Mouse (Mus musculus) liver, embryonic 14.5 days (tissue): Measurements from ENCODE around the gene Phka1. TPM values are rescaled to one million over a fixed set of nuclear protein-coding genes. Genes with fewer than 3 reads are reported as not detected.

Source experiments
- ATAC-seq: fragments of 200-750 bp; cut with Nextera tagmentation; 2 replicates; pipeline ENCODE4 v1.8.0; 2017; ENCODE audit warnings: moderate number of reproducible peaks, mild to moderate bottlenecking, moderate library complexity; ENCODE audit not compliant: insufficient read depth
- DNase-seq, 3 experiments: peaks; one replicate each; pipeline ENCODE4 v3.0.0-alpha.2; 2012 to 2013; ENCODE audit warnings: low read depth in 3 of 3, low spot score in 3 of 3
- H3K27ac ChIP-seq: fragments of 300-500 bp; sonication (generic); 2 replicates; pipeline ENCODE4 v1.5.1; 2014; ENCODE audit warnings: moderate library complexity, mild to moderate bottlenecking, control low read depth, inconsistent platforms
- H3K27me3 ChIP-seq: fragments of 300-500 bp; sonication (generic); 2 replicates; pipeline ENCODE4 v1.6.1; 2014; ENCODE audit warnings: mild to moderate bottlenecking, low read length, moderate library complexity; ENCODE audit not compliant: control insufficient read depth, insufficient read depth
- H3K36me3 ChIP-seq: fragments of 300-500 bp; sonication (generic); replicated peaks from 2 replicates; pipeline ENCODE4 v1.6.1; 2014; ENCODE audit warnings: low read depth; ENCODE audit not compliant: control insufficient read depth, insufficient read depth
- H3K4me1 ChIP-seq, 2 experiments: fragments of 200-500 bp in 1 of 2; fragments of 300-500 bp in 1 of 2; sonication (generic) in 1 of 2; replicated peaks; 2 replicates each; pipeline ENCODE4 v1.6.1; 2012 to 2014; ENCODE audit warnings: antibody characterized with exemption in 1 of 2, inconsistent platforms in 1 of 2, low read length in 1 of 2; ENCODE audit not compliant: control insufficient read depth in 2 of 2, insufficient read depth in 2 of 2
- H3K4me2 ChIP-seq: fragments of 300-500 bp; sonication (generic); 2 replicates; pipeline ENCODE4 v1.6.1; 2014; ENCODE audit warnings: low read depth, mild to moderate bottlenecking, control low read depth, moderate library complexity
- H3K4me3 ChIP-seq, 2 experiments: fragments of 200-500 bp in 1 of 2; fragments of 300-500 bp in 1 of 2; sonication (generic) in 1 of 2; 2 replicates each; pipeline ENCODE4 v1.5.1; 2012 to 2014; ENCODE audit warnings: low read depth in 2 of 2, low read length in 2 of 2, mild to moderate bottlenecking in 2 of 2, control low read depth in 1 of 2, inconsistent platforms in 1 of 2, moderate library complexity in 1 of 2; ENCODE audit not compliant: insufficient read depth in 1 of 2
- H3K9ac ChIP-seq: fragments of 300-500 bp; sonication (generic); replicated peaks from 2 replicates; pipeline ENCODE4 v1.6.1; 2014; ENCODE audit warnings: mild to moderate bottlenecking, control low read depth, moderate library complexity
- H3K9me3 ChIP-seq: fragments of 300-500 bp; sonication (generic); 2 replicates; pipeline ENCODE4 v1.6.1; 2016; ENCODE audit warnings: low read length, mixed read lengths; ENCODE audit not compliant: control insufficient read depth
- CTCF ChIP-seq: IDR thresholded peaks from 2 replicates; pipeline ENCODE4 v1.5.1; 2016; ENCODE audit warnings: antibody characterized with exemption, low read depth, control low read depth
- EP300 ChIP-seq: IDR thresholded peaks from 2 replicates; pipeline ENCODE4 v1.6.1; 2016; ENCODE audit warnings: antibody characterized with exemption, low read depth
- WGBS: fragments of 180-500 bp; shearing (Covaris S2); extraction: QIAGEN DNeasy Blood & Tissue Kit; methylation state at CpG from one replicate; pipeline ENCODE4 v1.1.7; 2014; ENCODE audit not compliant: insufficient replicate concordance; 5-methylcytosine and 5-hydroxymethylcytosine counted together
- polyA plus RNA-seq, 2 experiments: library from polyadenylated mRNA; depleted of rRNA in 1 of 2; stranded (reverse) in 1 of 2; unstranded in 1 of 2; fragments of >200 nt; fragmentation: Nextera tagmentation in 1 of 2; extraction: Ambion mirVana in 1 of 2; gene quantifications; 2 replicates each; pipeline versions ENCODE4 v1.2.1 to v1.2.3; 2012 to 2014

Phka1 gene
- polyA plus RNA-seq, 2 experiments, result 0.57 to 0.84 TPM

DNA sequence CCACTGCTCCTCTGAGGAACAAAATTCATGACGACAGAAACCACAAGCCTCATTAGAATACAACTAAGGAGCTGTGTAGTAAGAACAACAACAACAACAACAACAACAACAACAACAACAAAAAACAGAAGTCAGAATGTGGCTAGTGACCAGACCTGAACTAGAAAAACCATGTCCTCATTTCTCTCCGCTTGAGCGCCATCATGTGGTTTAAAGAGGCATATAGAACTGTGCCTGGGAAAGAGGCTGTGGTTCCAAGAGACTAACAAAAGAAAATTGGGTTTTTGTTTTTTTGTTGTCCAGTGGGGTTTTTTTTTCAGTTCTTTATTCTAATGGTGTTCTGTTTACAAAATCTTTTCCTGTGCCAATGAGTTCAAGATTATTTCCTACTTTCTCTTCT, 16.7 kb upstream of the Phka1 start:
- Histone ChIP-seq H3K9me3 (no peaks in the 10 kb centered on the region), H3K36me3 (no peaks in the 10 kb centered on the region), H3K4me3 (no peak overlapping the region), H3K4me2 (no peak overlapping the region), H3K9ac (no peak overlapping the region), H3K27me3 (no peaks in the 10 kb centered on the region), H3K4me1 (no peaks in the 10 kb centered on the region), H3K27ac (no peak overlapping the region)
- ATAC-seq (no peak), DNase-seq (no peak)
- WGBS, result 10% methylated on average over 3 of the region's 3 CpGs
- no peak for TF ChIP-seq EP300
- TF ChIP-seq CTCF, result peak; percentile 21; the same call in 1 of the 2 replicates

DNA sequence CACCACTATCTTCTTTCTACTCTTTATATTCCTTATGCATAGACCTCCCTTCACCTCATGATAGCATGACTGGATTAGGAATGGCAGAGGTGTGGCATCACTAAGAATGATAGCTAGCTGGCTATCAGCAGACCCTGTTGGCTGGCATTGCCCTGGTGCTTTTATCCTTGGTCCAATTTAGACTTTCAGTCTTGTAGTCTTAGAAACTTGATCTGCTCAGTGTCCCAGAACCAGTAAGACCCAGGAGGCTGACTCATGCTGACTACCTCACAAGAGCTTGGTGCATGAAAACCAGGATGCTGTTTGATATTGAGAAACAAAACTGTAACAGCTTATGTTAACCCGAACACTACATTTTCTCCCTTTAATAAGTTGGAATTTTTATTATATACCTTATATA, 1.6 kb upstream of the Phka1 start:
- H3K9me3 ChIP-seq, result no peaks in the 10 kb centered on the region
- H3K27ac ChIP-seq, result no peak overlapping the region
- DNase-seq, result no peak
- H3K4me1 ChIP-seq, result no peaks in the 10 kb centered on the region
- H3K9ac ChIP-seq, result no peak overlapping the region
- H3K4me2 ChIP-seq, result no peak overlapping the region
- ATAC-seq, result no peak
- 64% methylated on average over 1 of the region's 1 CpGs for WGBS
- peaks cover 7% of the 10 kb centered on the region for H3K27me3 ChIP-seq
- no peaks in the 10 kb centered on the region for H3K36me3 ChIP-seq
- no peak overlapping the region for H3K4me3 ChIP-seq
- TF ChIP-seq EP300 (no peak), CTCF (no peak)

DNA sequence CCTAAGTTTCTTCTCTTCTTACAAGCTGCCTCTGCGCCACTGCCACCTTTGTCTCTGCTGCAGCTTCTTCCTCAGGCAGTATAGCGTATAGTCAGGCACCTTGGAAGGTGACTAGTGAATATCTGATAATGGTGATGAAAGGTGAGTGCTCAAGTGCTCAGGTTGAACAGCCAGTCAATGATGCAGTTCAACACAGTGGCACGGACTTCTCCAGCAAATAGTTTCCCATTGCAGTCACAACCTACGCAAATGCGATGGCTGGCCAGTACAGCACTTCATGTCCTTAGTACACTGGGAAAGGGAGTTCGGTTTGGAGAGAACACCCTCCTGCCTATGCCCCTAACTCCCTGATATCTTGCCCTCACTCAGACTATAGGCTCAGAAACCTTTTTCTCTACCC, 1.1 kb upstream of the Phka1 start:
- DNase-seq (no peak), ATAC-seq (no peak)
- no peaks in the 10 kb centered on the region for H3K36me3 ChIP-seq
- H3K4me2 ChIP-seq, result peak overlapping the region; percentile 64; the same call in 1 of the 2 replicates
- H3K9ac ChIP-seq, result no peak overlapping the region
- H3K27me3 ChIP-seq, result peaks cover 7% of the 10 kb centered on the region
- H3K9me3 ChIP-seq, result no peaks in the 10 kb centered on the region
- no peak for TF ChIP-seq CTCF
- no peak for TF ChIP-seq EP300
- no peak overlapping the region for H3K27ac ChIP-seq
- H3K4me3 ChIP-seq, result no peak overlapping the region
- no peaks in the 10 kb centered on the region for H3K4me1 ChIP-seq
- 42% methylated on average over 6 of the region's 6 CpGs for WGBS

DNA sequence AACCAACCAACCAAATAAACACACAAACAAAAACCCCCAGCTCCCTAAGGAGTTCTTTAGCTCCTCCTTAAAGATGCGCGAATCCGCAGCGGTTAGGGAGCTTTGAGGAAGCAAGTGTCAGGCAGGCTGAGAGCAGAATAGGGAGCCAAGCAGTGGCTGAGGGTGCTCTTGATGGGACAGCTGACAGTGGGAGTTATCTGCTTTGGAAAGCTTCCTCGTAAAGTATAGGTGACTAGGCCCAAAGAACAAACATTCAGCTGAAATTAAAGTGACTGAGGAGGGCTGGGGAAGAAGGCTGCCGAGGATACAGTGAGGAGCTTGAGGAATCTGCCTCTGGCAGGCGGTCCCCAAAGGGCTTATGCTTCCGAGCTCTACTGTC, 516 bp upstream of the Phka1 start:
- no peak for DNase-seq
- H3K9ac ChIP-seq, result no peak overlapping the region

DNA sequence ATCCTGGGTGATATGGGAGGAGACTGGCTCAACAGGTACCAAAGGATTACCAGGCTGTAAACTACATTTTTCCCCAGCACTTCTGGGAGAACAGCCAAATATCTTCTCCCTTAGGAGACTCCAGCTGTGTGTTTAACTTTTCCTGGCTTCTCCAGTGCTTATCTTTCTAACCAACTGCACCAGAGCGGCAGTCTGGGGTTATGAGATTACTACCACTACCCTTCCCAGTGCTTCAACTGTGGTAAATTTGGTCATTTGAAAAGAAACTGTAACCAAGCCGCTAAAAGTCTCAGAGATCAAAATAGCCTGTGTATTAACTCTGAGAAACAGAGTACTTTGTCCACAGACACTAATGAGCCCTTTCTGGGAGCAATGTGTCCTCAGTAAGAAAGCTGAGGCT, 42.8 kb downstream of the Phka1 start:
- 29% methylated on average over 2 of the region's 2 CpGs for WGBS
- Histone ChIP-seq H3K27me3 (no peaks in the 10 kb centered on the region), H3K9ac (no peak overlapping the region), H3K4me2 (no peak overlapping the region), H3K27ac (no peak overlapping the region), H3K36me3 (no peaks in the 10 kb centered on the region), H3K9me3 (no peaks in the 10 kb centered on the region), H3K4me1 (no peaks in the 10 kb centered on the region), H3K4me3 (no peak overlapping the region)
- DNase-seq, result peak in 1 of 3 experiments; percentile 12
- TF ChIP-seq EP300 (0 out of 2 replicates have a peak, but pooled peaks have one; percentile 21), CTCF (no peak)
- no peak; the same call in 1 of the 2 replicates for ATAC-seq

More for the DNA sequence above, 516 bp upstream of the Phka1 start:
- no peak for ATAC-seq
- Histone ChIP-seq H3K27ac (no peak overlapping the region), H3K4me3 (peak overlapping the region; percentile 46 to 56), H3K27me3 (peaks cover 7% of the 10 kb centered on the region), H3K9me3 (no peaks in the 10 kb centered on the region), H3K4me1 (no peaks in the 10 kb centered on the region), H3K4me2 (peak overlapping the region; percentile 64), H3K36me3 (no peaks in the 10 kb centered on the region)
- WGBS, result 15% methylated on average over 8 of the region's 8 CpGs
- TF ChIP-seq CTCF (no peak), EP300 (no peak)
